In the genomic region with DNA sequence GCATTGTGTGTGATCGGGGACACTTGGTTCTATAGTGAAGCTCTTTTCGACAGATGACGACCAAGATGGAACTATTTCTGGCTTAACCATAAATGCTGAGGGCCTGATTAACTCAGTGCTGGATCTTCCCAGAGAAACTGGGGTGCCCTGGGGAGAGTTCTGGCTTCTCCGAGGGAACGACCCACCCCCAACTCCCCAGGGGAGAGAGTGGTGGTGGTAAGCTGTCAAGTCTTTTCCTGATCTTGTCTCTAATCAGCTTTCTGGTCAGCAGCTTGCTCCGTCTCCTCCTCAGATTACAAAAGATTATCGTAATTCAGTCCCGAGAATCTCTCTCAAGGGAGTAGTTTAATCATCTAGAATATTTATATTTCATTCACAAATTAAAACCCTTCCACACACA, we compare ENCODE assay signal across 22 mouse cellular contexts.
DNase-seq lines count a peak whose midpoint lies in the region; ATAC-seq lines count a peak whose summit lies in the region.
"Had no signal": no experiment of that assay in that cellular context is flagged by ENCODE, and none has a peak within 500 bp of the region (broad histone marks: within the 10 kb centered on the region; RNA-seq: fewer than 3 reads in every experiment).

No protein-coding gene starts in this region.

- no peaks in the 10 kb centered on the region for H3K4me1 ChIP-seq in embryonic facial prominence, embryonic 11.5 days (ENCODE audit: control insufficient read depth, insufficient read depth, low read length)
- peaks cover 34% of the 10 kb centered on the region for H3K4me1 ChIP-seq in embryonic facial prominence, embryonic 10.5 days
- no peaks in the 10 kb centered on the region; the same call in 1 of the 2 replicates for H3K4me1 ChIP-seq in embryonic facial prominence, embryonic 14.5 days (ENCODE audit: control insufficient read depth, insufficient read depth, low read length)
- H3K4me1 ChIP-seq: forebrain, embryonic 13.5 days had no signal

- H3K4me2 ChIP-seq in embryonic facial prominence, embryonic 11.5 days (ENCODE audit: low read depth, low read length): no peak overlapping the region
- no peak overlapping the region for H3K4me2 ChIP-seq in embryonic facial prominence, embryonic 14.5 days (ENCODE audit: low read depth, low read length)
- H3K4me2 ChIP-seq: embryonic facial prominence, embryonic 13.5 days; forebrain, embryonic 13.5 days; heart, embryonic 11.5 days; hindbrain, embryonic 13.5 days had no signal

- no peak overlapping the region for H3K27ac ChIP-seq in embryonic facial prominence, embryonic 11.5 days (replicated peaks; ENCODE audit: low read depth, low read length)
- H3K27ac ChIP-seq in embryonic facial prominence, embryonic 10.5 days (replicated peaks): no peak overlapping the region
- no peak overlapping the region for H3K27ac ChIP-seq in embryonic facial prominence, embryonic 14.5 days (replicated peaks; ENCODE audit: low read depth, low read length)
- H3K27ac ChIP-seq: embryonic facial prominence, embryonic 13.5 days; forebrain, embryonic 10.5 days; forebrain, embryonic 13.5 days; hindbrain, embryonic 10.5 days; hindbrain, embryonic 13.5 days had no signal

- no peak for ATAC-seq in embryonic facial prominence, embryonic 11.5 days (replicated peaks; ENCODE audit: insufficient number of reproducible peaks, low FRiP score, low TSS enrichment, low read depth)
- no peak for ATAC-seq in embryonic facial prominence, embryonic 14.5 days (ENCODE audit: low read depth)
- ATAC-seq in activated CD4-positive, CD25-positive, alpha-beta regulatory T cell, adult 4 months: no peak
- ATAC-seq: forebrain, embryonic 13.5 days; forebrain, embryonic 16.5 days; hindbrain, embryonic 16.5 days had no signal

- no peak overlapping the region for H3K4me3 ChIP-seq in embryonic facial prominence, embryonic 11.5 days (ENCODE audit: low read depth, low read length)
- H3K4me3 ChIP-seq in embryonic facial prominence, embryonic 10.5 days: no peak overlapping the region
- no peak overlapping the region for H3K4me3 ChIP-seq in embryonic facial prominence, embryonic 14.5 days (ENCODE audit: low read depth, low read length)
- H3K4me3 ChIP-seq: embryonic facial prominence, embryonic 13.5 days; forebrain, embryonic 10.5 days; forebrain, embryonic 13.5 days; hindbrain, embryonic 10.5 days; hindbrain, embryonic 13.5 days had no signal

- DNase-seq in embryonic facial prominence, embryonic 11.5 days (ENCODE audit: low spot score): peak; percentile 12
- DNase-seq in embryonic facial prominence, embryonic 10.5 days (ENCODE audit: low spot score): no peak
- peak; percentile 48 for DNase-seq in kidney, postnatal 10 days
- DNase-seq in kidney, adult 18-20 months: no peak
- DNase-seq in embryonic facial prominence, embryonic 14.5 days (ENCODE audit: low spot score): peak; percentile 19
- DNase-seq in retina, postnatal 7 days (ENCODE audit: low read depth, low spot score): peak; percentile 38
- DNase-seq: adrenal gland, postnatal 10 days; adrenal gland, postnatal 36 days; cerebellum, adult 18-20 months; cerebellum, adult 9-10 months; gastrocnemius, postnatal 10 days; gastrocnemius, postnatal 36 days; heart, postnatal 36 days had no signal

- H3K27me3 ChIP-seq in embryonic facial prominence, embryonic 11.5 days (ENCODE audit: control insufficient read depth, insufficient read depth, low read length): no peaks in the 10 kb centered on the region
- H3K27me3 ChIP-seq in embryonic facial prominence, embryonic 10.5 days (replicated peaks; ENCODE audit: low read depth, poor library complexity, severe bottlenecking): peaks cover 35% of the 10 kb centered on the region
- H3K27me3 ChIP-seq in embryonic facial prominence, embryonic 14.5 days (replicated peaks; ENCODE audit: control insufficient read depth, insufficient read depth, low read length): no peaks in the 10 kb centered on the region
- H3K27me3 ChIP-seq: forebrain, embryonic 13.5 days; hindbrain, embryonic 13.5 days had no signal

- no peak overlapping the region for H3K9ac ChIP-seq in embryonic facial prominence, embryonic 11.5 days (replicated peaks; ENCODE audit: low read length)
- H3K9ac ChIP-seq in embryonic facial prominence, embryonic 14.5 days (ENCODE audit: low read depth, low read length): no peak overlapping the region
- H3K9ac ChIP-seq: embryonic facial prominence, embryonic 13.5 days; forebrain, embryonic 13.5 days; hindbrain, embryonic 13.5 days had no signal

- H3K9me3 ChIP-seq in embryonic facial prominence, embryonic 11.5 days (replicated peaks; ENCODE audit: control insufficient read depth, low read length): no peaks in the 10 kb centered on the region
- no peaks in the 10 kb centered on the region for H3K9me3 ChIP-seq in embryonic facial prominence, embryonic 10.5 days
- H3K9me3 ChIP-seq in embryonic facial prominence, embryonic 14.5 days (ENCODE audit: control insufficient read depth, low read length): no peaks in the 10 kb centered on the region
- H3K9me3 ChIP-seq: embryonic facial prominence, embryonic 13.5 days; forebrain, embryonic 10.5 days; forebrain, embryonic 13.5 days; hindbrain, embryonic 10.5 days; hindbrain, embryonic 13.5 days had no signal

- 38% methylated on average over 8 of the region's 8 CpGs for WGBS in embryonic facial prominence, embryonic 11.5 days
- 45% methylated on average over 8 of the region's 8 CpGs for WGBS in embryonic facial prominence, embryonic 10.5 days
- WGBS in embryonic facial prominence, embryonic 14.5 days: 37% methylated on average over 8 of the region's 8 CpGs

- H3K36me3 ChIP-seq in embryonic facial prominence, embryonic 11.5 days (replicated peaks; ENCODE audit: control insufficient read depth, insufficient read depth, low read depth, low read length): no peaks in the 10 kb centered on the region
- H3K36me3 ChIP-seq in embryonic facial prominence, embryonic 10.5 days (replicated peaks): no peaks in the 10 kb centered on the region
- peaks cover 3% of the 10 kb centered on the region; the same call in 1 of the 2 replicates for H3K36me3 ChIP-seq in embryonic facial prominence, embryonic 14.5 days (ENCODE audit: control insufficient read depth, insufficient read depth, low read length)
- H3K36me3 ChIP-seq: forebrain, embryonic 10.5 days; hindbrain, embryonic 10.5 days; hindbrain, embryonic 13.5 days had no signal

Comparison
In these comparisons a context has a peak if more than half of its experiments do, and no peak if none do; other contexts are left out.
1. DNase-seq: peak in embryonic facial prominence, embryonic 11.5 days (single experiment), kidney, postnatal 10 days (single experiment), embryonic facial prominence, embryonic 14.5 days (single experiment) and retina, postnatal 7 days (single experiment); none in embryonic facial prominence, embryonic 10.5 days (single experiment) and kidney, adult 18-20 months (single experiment).